Mouse (Mus musculus) kidney, adult 9 months (tissue): ENCODE measurements around the gene Krt90.

Experiments
- DNase-seq: peaks from one replicate; pipeline ENCODE4 v3.0.0; 2022

Gene Krt90

GRCm38 (mm10) chr15:101508247-101508646 lies 54.5 kb downstream of the Krt90 start:
- DNase-seq: peak; percentile 11

DNA sequence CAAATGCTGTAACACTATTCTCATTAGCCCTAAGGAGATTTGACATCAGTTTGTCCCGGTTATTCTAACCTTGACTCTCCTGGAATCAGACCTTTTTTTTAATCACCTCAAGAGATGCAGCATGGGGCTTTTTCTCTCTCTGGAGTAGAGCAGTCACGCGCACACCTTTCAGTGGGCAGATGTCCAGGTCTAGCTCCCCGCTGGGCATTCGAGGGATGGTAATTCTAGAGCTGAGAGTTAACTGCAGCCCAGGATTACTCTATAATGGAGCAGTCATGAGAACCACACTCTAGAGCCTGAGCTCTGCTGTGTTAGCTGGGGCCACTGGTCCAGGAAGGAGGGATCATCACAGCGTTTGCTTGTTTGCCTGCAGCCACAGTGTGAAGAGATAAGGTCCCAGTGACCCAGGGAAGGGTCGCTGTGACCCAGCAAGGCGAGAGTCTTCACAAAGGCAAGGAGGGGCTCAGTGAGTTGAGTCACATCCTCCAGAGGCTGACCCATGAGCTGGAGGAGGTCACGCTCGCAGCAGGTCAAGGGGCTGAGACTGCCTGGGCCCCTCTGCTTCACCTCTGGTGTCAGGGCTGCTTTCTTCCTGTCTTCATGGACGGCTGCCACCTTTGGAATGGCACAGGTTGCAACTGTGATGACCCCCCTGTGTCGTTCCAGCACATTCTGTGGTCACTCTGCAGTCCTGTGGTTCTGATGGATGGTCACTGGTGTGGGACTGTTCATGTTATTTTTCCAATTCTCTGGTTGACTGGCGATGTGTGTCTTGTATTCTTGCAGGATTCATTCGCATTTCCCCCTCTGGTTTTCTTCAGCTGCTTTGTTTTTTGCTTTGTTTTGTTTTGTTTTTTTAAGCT lies 55.6 kb downstream of the Krt90 start:
- DNase-seq: peak; percentile 33
